Mouse (Mus musculus) E14TG2a.4 (cell line): ENCODE measurements around the gene Syn3.

Experiments
- CTCF ChIP-seq: conservative IDR thresholded peaks from 2 replicates; pipeline ENCODE4 v1.5.1; 2014; ENCODE audit warnings: low read length
- NANOG ChIP-seq: IDR thresholded peaks from 2 replicates; pipeline ENCODE4 v1.6.1; 2014; ENCODE audit warnings: borderline replicate concordance, low read length, mixed read lengths
- POU5F1 ChIP-seq: IDR thresholded peaks from 2 replicates; pipeline ENCODE4 v1.6.1; 2014; ENCODE audit warnings: low read length, borderline replicate concordance

DNA sequence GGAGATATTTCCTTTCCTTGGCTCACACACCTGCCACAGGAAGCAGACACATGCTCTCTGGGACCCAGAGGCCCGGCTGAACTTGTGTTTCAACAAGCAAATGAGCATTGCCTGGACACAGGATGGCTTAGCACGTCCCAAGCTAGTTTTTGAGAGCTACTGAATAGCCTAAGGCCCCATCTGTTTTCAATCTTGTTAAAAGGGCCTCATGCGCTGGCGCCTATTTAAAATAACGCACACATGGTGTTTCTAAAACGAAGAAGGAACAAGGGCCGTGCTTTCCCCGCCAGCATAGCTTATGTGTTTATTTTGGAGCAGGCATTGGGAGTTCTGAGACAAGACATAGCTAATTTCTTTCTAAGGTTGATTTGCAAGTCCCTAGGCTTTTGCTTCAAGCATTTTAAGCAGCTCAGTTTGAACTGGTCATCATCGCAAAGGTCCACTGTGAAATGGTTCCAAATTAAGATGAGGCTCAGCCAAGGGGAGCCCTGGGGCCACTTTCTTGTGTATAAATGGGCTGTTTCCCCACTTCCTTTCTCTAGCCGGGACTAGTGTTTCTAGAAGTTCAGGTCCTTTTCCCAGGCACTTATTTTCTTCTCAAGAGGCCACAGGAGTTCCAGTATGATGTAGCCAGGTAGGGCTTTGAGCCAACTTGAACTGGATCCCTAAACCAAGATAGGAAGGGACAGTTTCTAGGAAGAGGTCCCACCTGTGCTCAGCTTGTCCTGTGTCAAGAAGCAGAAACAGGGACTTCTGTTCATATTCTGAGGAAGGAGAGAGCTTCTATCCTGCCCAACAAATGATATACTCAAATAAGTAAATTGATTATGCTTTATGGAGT is 72.8 kb downstream of the Syn3 start:
- TF ChIP-seq CTCF (no peak), NANOG (no peak), POU5F1 (no peak)
